Mouse (Mus musculus): Measurements from ENCODE around the gene Hypk. TPM values are rescaled to one million over a fixed set of nuclear protein-coding genes. Genes with fewer than 3 reads are reported as not detected.

Hypk gene
- polyA plus RNA-seq, 1 experiment from 2014 or later = 110 TPM

GRCm38 (mm10) chr2:121507173-121507950 lies 54.3 kb downstream of the Hypk start:
- H3K9ac ChIP-seq (ENCODE audit: low read depth, low read length) = no peak overlapping the region
- H3K4me1 ChIP-seq (ENCODE audit: control insufficient read depth, insufficient read depth, low read length) = peaks cover 9% of the 10 kb centered on the region

GRCm38 (mm10) chr2:121507951-121508330 lies 54.9 kb downstream of the Hypk start:
- peaks cover 4% of the 10 kb centered on the region; the same call in 1 of the 2 replicates for H3K36me3 ChIP-seq (ENCODE audit: control insufficient read depth, insufficient read depth, low read length)
- no peak overlapping the region for H3K4me3 ChIP-seq (ENCODE audit: low read depth, low read length)
- no peak for ATAC-seq
- 74% methylated on average over 2 of the region's 2 CpGs for WGBS
- H3K9me3 ChIP-seq (replicated peaks; ENCODE audit: control insufficient read depth, low read length, poor library complexity, severe bottlenecking) = no peaks in the 10 kb centered on the region
- no peak overlapping the region for H3K9ac ChIP-seq (ENCODE audit: low read depth, low read length)
- no peak overlapping the region for H3K27ac ChIP-seq (ENCODE audit: low read length)
- H3K4me2 ChIP-seq (ENCODE audit: low read length) = peak overlapping the region; percentile 59; the same call in 1 of the 2 replicates
- peaks cover 9% of the 10 kb centered on the region for H3K4me1 ChIP-seq (ENCODE audit: control insufficient read depth, insufficient read depth, low read length)
- H3K27me3 ChIP-seq (ENCODE audit: control insufficient read depth, insufficient read depth, low read depth, low read length) = no peaks in the 10 kb centered on the region

More at GRCm38 (mm10) chr2:121507173-121507950, 54.3 kb downstream of the Hypk start:
- no peak for ATAC-seq
- H3K27me3 ChIP-seq (ENCODE audit: control insufficient read depth, insufficient read depth, low read depth, low read length) = no peaks in the 10 kb centered on the region
- H3K9me3 ChIP-seq (replicated peaks; ENCODE audit: control insufficient read depth, low read length, poor library complexity, severe bottlenecking) = no peaks in the 10 kb centered on the region
- WGBS = 12% methylated on average over 12 of the region's 12 CpGs
- peak overlapping the region; percentile 60 for H3K4me3 ChIP-seq (ENCODE audit: low read depth, low read length)
- peak overlapping the region; percentile 59 for H3K4me2 ChIP-seq (ENCODE audit: low read length)
- peaks cover 4% of the 10 kb centered on the region; the same call in 1 of the 2 replicates for H3K36me3 ChIP-seq (ENCODE audit: control insufficient read depth, insufficient read depth, low read length)
- no peak overlapping the region for H3K27ac ChIP-seq (ENCODE audit: low read length)

Small RNA genes within 50 kb of the gene (microRNA-seq; reads per million reads assigned to microRNA genes)
- not detected for gene Gm22953

Other genes with a start within 250 kb of the Hypk start
- 170 and 193 TPM in 2 replicates for gene Trp53bp1, start 181.9 kb upstream of the Hypk start, polyA plus RNA-seq (2015; fragmentation: Nextera tagmentation; extraction: Ambion mirVana)
- 17.0 and 20.1 TPM in 2 replicates for gene Map1a, start 163.7 kb upstream of the Hypk start, polyA plus RNA-seq (2015; fragmentation: Nextera tagmentation; extraction: Ambion mirVana)
- gene Ppip5k1, start 97.9 kb upstream of the Hypk start, polyA plus RNA-seq (2015; fragmentation: Nextera tagmentation; extraction: Ambion mirVana) = 23.3 and 24.5 TPM in 2 replicates
- 79.9 and 108 TPM in 2 replicates for gene Ckmt1, start 95.6 kb upstream of the Hypk start, polyA plus RNA-seq (2015; fragmentation: Nextera tagmentation; extraction: Ambion mirVana)
- 0.03 and 0.04 TPM in 2 replicates for gene Strc, start 66.1 kb upstream of the Hypk start, polyA plus RNA-seq (2015; fragmentation: Nextera tagmentation; extraction: Ambion mirVana)
- gene Pdia3, start 39.5 kb upstream of the Hypk start, polyA plus RNA-seq (2015; fragmentation: Nextera tagmentation; extraction: Ambion mirVana) = 377 and 397 TPM in 2 replicates
- gene Catsper2, start 39.5 kb upstream of the Hypk start, polyA plus RNA-seq (2015; fragmentation: Nextera tagmentation; extraction: Ambion mirVana) = 4.1 and 6.0 TPM in 2 replicates
- gene Ell3, start 9.0 kb upstream of the Hypk start, polyA plus RNA-seq (2015; fragmentation: Nextera tagmentation; extraction: Ambion mirVana) = 2.9 and 3.5 TPM in 2 replicates
- gene Serf2, start 4.1 kb upstream of the Hypk start, polyA plus RNA-seq (2015; fragmentation: Nextera tagmentation; extraction: Ambion mirVana) = 247 and 265 TPM in 2 replicates
- gene Serinc4, start 3.5 kb downstream of the Hypk start, polyA plus RNA-seq (2015; fragmentation: Nextera tagmentation; extraction: Ambion mirVana) = 1.6 and 1.7 TPM in 2 replicates
- 75.4 and 80.1 TPM in 2 replicates for gene Mfap1b, start 20.8 kb downstream of the Hypk start, polyA plus RNA-seq (2015; fragmentation: Nextera tagmentation; extraction: Ambion mirVana)
- gene Mfap1a, start 53.4 kb downstream of the Hypk start, polyA plus RNA-seq (2015; fragmentation: Nextera tagmentation; extraction: Ambion mirVana) = 29.7 and 32.2 TPM in 2 replicates
- 3.2 and 4.1 TPM in 2 replicates for gene Wdr76, start 53.4 kb downstream of the Hypk start, polyA plus RNA-seq (2015; fragmentation: Nextera tagmentation; extraction: Ambion mirVana)

All from midbrain, embryonic 16.5 days (tissue).